Mouse (Mus musculus): ENCODE data around the gene Phactr1.

- no peak for TF ChIP-seq CTCF (IDR thresholded peaks at IDR 0.05; ENCODE audit: low read depth, low read length)
- no peak for TF ChIP-seq POLR2A (IDR thresholded peaks at IDR 0.05; ENCODE audit: extremely low read depth, insufficient read depth, low read length)
Observed at GRCm38 (mm10) chr13:42938346-42938745, 257.9 kb downstream of the Phactr1 start.
